Mouse (Mus musculus) C2C12 (cell line): ENCODE measurements around the gene Upk1b.

Source experiments
- MAX ChIP-seq: IDR thresholded peaks from one replicate; pipeline ENCODE4 v1.6.1; 2011; ENCODE audit warnings: mild to moderate bottlenecking, control low read depth
- USF1 ChIP-seq: IDR thresholded peaks from one replicate; pipeline ENCODE4 v1.6.1; 2011; ENCODE audit warnings: low read depth, mild to moderate bottlenecking, control low read depth, moderate library complexity

DNA sequence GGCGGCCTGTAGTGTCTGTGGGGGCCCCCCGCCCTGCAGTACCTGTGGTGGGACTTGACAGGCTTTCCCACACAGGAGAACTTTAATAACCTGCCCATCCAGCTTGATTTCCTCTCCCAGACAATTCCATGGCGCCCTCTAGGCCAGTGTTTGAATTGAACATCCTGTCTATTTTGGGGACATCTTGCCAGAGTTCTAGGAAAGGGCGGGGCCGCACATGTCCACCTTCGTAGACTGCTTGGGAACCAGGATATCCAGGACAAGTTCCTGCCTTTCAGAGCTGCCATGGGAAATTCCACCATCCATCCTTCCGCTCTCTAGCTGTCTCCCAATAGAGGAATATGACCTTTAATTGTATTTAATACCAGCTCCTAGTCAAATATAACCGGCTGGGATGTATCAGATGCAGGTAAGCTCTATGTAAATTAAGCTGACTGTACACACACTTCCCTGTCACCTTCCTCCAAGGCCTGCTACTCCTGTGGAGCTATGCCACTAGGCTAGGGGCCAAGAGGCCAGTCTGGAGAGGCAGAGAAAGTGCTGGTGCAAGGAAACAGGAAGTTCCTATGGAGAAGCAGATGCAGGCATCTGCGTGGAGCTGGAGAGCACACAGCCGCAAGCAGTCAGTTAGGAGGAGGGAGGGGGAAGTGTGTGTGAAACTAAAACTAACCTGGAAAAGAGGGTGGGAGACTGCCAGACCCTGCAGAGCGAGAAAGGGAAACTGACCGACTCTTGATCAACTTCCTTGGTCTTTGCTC, 41.8 kb downstream of the Upk1b start:
- TF ChIP-seq MAX (no peak), USF1 (no peak)
